Mouse (Mus musculus): Measurements from ENCODE around the gene Ccdc194. TPM values are rescaled to one million over a fixed set of nuclear protein-coding genes. Genes with fewer than 3 reads are reported as not detected.

Ccdc194 gene
- polyA plus RNA-seq, 1 experiment from 2014 or later: 0.49 TPM

GRCm38 (mm10) chr8:71566501-71566900 is 41.0 kb upstream of the Ccdc194 start, which contains the start of gene Nxnl1:
Gene Nxnl1, minus strand, starts transcription at chr8:71566601.
- Histone ChIP-seq H3K27me3 (peaks cover 51% of the 10 kb centered on the region), H3K4me3 (no peak within 1 kb of the TSS), H3K36me3 (no peaks in the 10 kb centered on the region), H3K4me2 (replicated peaks) (no peak within 1 kb of the TSS), H3K27ac (no peak within 1 kb of the TSS), H3K4me1 (peaks cover 15% of the 10 kb centered on the region; the same call in 1 of the 2 replicates), H3K9me3 (no peaks in the 10 kb centered on the region), H3K9ac (no peak within 1 kb of the TSS)
- no peak for ATAC-seq (ENCODE audit: insufficient number of reproducible peaks, insufficient read depth, low FRiP score, low TSS enrichment)
- WGBS: 56% methylated on average over 3 of the region's 3 CpGs

- WGBS: 90% methylated on average over 4 of the region's 4 CpGs
- H3K27me3 ChIP-seq: peaks cover 70% of the 10 kb centered on the region
- H3K4me3 ChIP-seq: no peak overlapping the region
Measured at GRCm38 (mm10) chr8:71563992-71564391, 38.5 kb upstream of the Ccdc194 start.

GRCm38 (mm10) chr8:71562751-71563150 is 37.2 kb upstream of the Ccdc194 start:
- peak overlapping the region; percentile 23 for H3K4me3 ChIP-seq
- no peaks in the 10 kb centered on the region for H3K9me3 ChIP-seq
- 0 out of 2 replicates have a peak overlapping the region, but pooled peaks have one; percentile 10 for H3K9ac ChIP-seq
- H3K4me2 ChIP-seq (replicated peaks): peak overlapping the region; percentile 46
- H3K4me1 ChIP-seq: peaks cover 7% of the 10 kb centered on the region; the same call in 1 of the 2 replicates
- no peaks in the 10 kb centered on the region for H3K36me3 ChIP-seq
- H3K27me3 ChIP-seq: peaks cover 70% of the 10 kb centered on the region
- H3K27ac ChIP-seq: no peak overlapping the region
- no peak for ATAC-seq (ENCODE audit: insufficient number of reproducible peaks, insufficient read depth, low FRiP score, low TSS enrichment)
- WGBS: under 1% methylated on average over 33 of the region's 33 CpGs

More at GRCm38 (mm10) chr8:71563992-71564391, 38.5 kb upstream of the Ccdc194 start:
- ATAC-seq (ENCODE audit: insufficient number of reproducible peaks, insufficient read depth, low FRiP score, low TSS enrichment): no peak
- Histone ChIP-seq H3K9me3 (no peaks in the 10 kb centered on the region), H3K27ac (no peak overlapping the region), H3K4me1 (peaks cover 6% of the 10 kb centered on the region; the same call in 1 of the 2 replicates), H3K9ac (no peak overlapping the region), H3K4me2 (replicated peaks) (no peak overlapping the region), H3K36me3 (no peaks in the 10 kb centered on the region)

- Histone ChIP-seq H3K36me3 (no peaks in the 10 kb centered on the region), H3K4me2 (replicated peaks) (no peak overlapping the region), H3K27me3 (peaks cover 76% of the 10 kb centered on the region), H3K9ac (no peak overlapping the region), H3K4me1 (peaks cover 7% of the 10 kb centered on the region; the same call in 1 of the 2 replicates), H3K27ac (no peak overlapping the region), H3K4me3 (no peak overlapping the region), H3K9me3 (no peaks in the 10 kb centered on the region)
- 2% methylated on average over 15 of the region's 15 CpGs for WGBS
- ATAC-seq (ENCODE audit: insufficient number of reproducible peaks, insufficient read depth, low FRiP score, low TSS enrichment): no peak
Measured at GRCm38 (mm10) chr8:71561401-71561800, 35.9 kb upstream of the Ccdc194 start.

DNA sequence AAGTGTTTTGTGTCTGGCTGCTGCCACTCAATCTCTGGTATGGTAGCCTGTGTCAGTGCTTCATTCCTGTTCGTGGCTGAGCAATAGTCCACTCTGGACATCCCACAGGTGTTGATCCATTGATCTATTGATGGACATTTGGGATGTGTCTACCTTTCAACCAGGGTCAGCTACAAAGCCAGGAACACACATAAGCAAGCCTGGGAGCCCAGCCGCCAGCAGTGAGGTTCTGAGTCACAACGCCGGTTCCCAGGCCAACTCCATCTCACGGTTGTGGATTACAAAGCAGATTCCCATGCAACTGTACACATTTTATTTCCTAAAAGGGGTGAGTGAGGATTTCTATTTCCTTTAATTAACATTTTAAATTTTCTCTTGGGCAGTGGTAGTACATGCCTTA is 35.3 kb upstream of the Ccdc194 start:
- Histone ChIP-seq H3K27ac (no peak overlapping the region), H3K9me3 (no peaks in the 10 kb centered on the region), H3K27me3 (peaks cover 82% of the 10 kb centered on the region), H3K4me3 (no peak overlapping the region), H3K4me1 (peaks cover 7% of the 10 kb centered on the region; the same call in 1 of the 2 replicates), H3K4me2 (replicated peaks) (no peak overlapping the region), H3K36me3 (no peaks in the 10 kb centered on the region), H3K9ac (no peak overlapping the region)
- ATAC-seq (ENCODE audit: insufficient number of reproducible peaks, insufficient read depth, low FRiP score, low TSS enrichment): no peak
- 81% methylated on average over 5 of the region's 5 CpGs for WGBS

- Histone ChIP-seq H3K4me1 (peaks cover 7% of the 10 kb centered on the region; the same call in 1 of the 2 replicates), H3K4me2 (replicated peaks) (no peak overlapping the region), H3K9me3 (no peaks in the 10 kb centered on the region), H3K4me3 (no peak overlapping the region), H3K27me3 (peaks cover 83% of the 10 kb centered on the region), H3K9ac (no peak overlapping the region), H3K36me3 (no peaks in the 10 kb centered on the region), H3K27ac (no peak overlapping the region)
- 80% methylated on average over 3 of the region's 3 CpGs for WGBS
- no peak for ATAC-seq (ENCODE audit: insufficient number of reproducible peaks, insufficient read depth, low FRiP score, low TSS enrichment)
Measured at GRCm38 (mm10) chr8:71560071-71560470, 34.6 kb upstream of the Ccdc194 start.

- Histone ChIP-seq H3K36me3 (no peaks in the 10 kb centered on the region), H3K27me3 (peaks cover 81% of the 10 kb centered on the region), H3K27ac (no peak overlapping the region), H3K4me1 (peaks cover 7% of the 10 kb centered on the region; the same call in 1 of the 2 replicates), H3K4me2 (replicated peaks) (peak overlapping the region; percentile 50), H3K9me3 (no peaks in the 10 kb centered on the region), H3K9ac (no peak overlapping the region), H3K4me3 (peak overlapping the region; percentile 33)
- ATAC-seq (ENCODE audit: insufficient number of reproducible peaks, insufficient read depth, low FRiP score, low TSS enrichment): no peak
- WGBS: 2% methylated on average over 23 of the region's 24 CpGs
Measured at GRCm38 (mm10) chr8:71558958-71559690, 33.6 kb upstream of the Ccdc194 start.

DNA sequence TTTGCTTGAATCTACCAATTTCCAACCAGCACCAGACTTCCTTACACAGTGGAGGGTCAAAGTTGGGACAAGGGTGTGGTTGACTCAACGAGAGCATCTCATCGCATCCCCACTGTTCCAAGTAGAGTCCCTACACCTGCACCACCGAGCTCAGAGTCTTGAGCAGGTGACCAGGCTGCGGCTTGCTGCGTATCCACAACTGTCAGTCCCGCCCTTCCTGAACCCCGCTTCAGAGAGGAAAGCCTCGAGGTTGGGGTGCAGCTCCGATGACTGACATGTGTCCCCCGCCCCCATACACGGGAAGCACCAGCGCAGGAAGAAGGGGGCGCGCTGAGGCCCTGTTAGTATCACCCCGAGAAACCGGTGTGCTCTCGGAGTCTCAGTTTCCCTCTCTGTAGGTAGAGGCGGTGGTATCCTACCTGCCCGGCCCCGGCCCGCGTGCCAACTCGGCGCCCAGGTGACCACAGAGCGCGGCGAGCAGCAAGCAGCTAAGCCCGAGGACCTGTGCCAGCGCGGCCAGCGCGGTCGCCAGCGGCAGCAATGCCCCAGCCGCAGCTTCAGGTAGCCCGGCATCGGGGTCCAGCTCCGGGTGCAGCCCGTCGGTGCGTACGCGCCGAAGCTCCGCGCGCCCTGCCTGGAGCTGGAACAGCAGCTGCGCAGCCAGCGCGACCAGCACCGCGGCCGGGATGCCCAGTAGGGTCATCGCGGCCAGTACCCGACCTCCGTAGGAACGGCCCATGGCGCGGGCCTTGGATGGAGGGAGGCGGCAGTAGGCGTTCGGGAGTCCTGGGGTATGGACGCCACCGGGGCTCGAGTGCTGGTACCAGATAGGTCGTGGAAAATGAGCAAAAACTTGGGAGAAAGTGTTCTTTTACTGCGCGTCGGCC is 32.8 kb upstream of the Ccdc194 start, which contains the start of gene Tmem221:
Gene Tmem221 (minus strand): TSS at position 801 of the 887 bp plus-strand sequence.
- peak within 1 kb of the TSS; percentile 17; the same call in 1 of the 2 replicates for H3K9ac ChIP-seq
- no peaks in the 10 kb centered on the region for H3K36me3 ChIP-seq
- H3K27ac ChIP-seq: no peak within 1 kb of the TSS
- no peak for ATAC-seq (ENCODE audit: insufficient number of reproducible peaks, insufficient read depth, low FRiP score, low TSS enrichment)
- peak within 1 kb of the TSS; percentile 50 for H3K4me2 ChIP-seq (replicated peaks)
- no peaks in the 10 kb centered on the region for H3K9me3 ChIP-seq
- H3K27me3 ChIP-seq: peaks cover 78% of the 10 kb centered on the region
- WGBS: 4% methylated on average over 70 of the region's 70 CpGs
- H3K4me1 ChIP-seq: peaks cover 7% of the 10 kb centered on the region; the same call in 1 of the 2 replicates
- peak within 1 kb of the TSS; percentile 33 for H3K4me3 ChIP-seq

DNA sequence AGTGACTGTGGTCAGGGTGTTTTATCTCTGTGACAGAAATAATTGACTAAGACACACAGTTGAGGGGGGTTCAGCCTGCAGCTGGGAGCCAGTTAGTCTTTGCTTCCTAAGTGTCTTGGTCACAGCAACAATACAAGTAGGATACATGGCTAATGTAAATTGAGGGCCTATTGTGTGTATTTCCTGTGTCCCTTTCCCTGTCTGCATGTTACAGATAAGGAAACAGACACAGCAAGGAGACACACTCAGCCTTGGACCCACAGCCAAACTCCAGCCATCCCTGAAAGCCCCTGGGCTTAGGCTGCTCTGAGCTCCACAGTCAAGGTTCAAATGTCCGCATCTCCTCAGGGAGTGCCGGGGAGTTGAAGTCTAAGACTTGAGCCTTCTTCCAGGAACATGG is 29.1 kb upstream of the Ccdc194 start:
- 80% methylated on average over 2 of the region's 2 CpGs for WGBS

DNA sequence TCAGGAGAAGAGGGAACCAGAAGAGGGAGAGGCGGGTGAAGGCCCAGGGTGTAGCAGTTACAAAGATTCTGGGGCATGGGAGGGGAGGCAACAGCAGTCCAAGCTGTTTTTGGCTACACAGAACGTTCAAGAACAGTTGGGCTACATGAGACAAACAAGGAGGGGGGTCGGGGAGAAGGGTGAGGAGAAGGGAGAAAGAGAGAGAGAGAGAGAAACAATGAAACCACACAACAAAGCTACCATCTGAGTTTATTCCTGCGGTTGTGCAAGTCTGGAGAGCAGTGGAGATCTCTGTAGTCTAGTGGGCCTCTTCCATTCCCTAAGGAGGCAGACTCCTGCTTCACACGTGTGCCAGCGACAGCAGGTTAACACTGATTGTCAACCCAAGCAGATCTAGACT is 28.5 kb upstream of the Ccdc194 start:
- ATAC-seq (ENCODE audit: insufficient number of reproducible peaks, insufficient read depth, low FRiP score, low TSS enrichment): no peak
- H3K4me2 ChIP-seq (replicated peaks): no peak overlapping the region
- H3K36me3 ChIP-seq: no peaks in the 10 kb centered on the region
- H3K27me3 ChIP-seq: peaks cover 37% of the 10 kb centered on the region
- H3K9ac ChIP-seq: no peak overlapping the region
- H3K27ac ChIP-seq: no peak overlapping the region
- WGBS: 64% methylated on average over 6 of the region's 6 CpGs
- H3K4me3 ChIP-seq: no peak overlapping the region
- H3K9me3 ChIP-seq: no peaks in the 10 kb centered on the region
- H3K4me1 ChIP-seq: peaks cover 10% of the 10 kb centered on the region; the same call in 1 of the 2 replicates

More for the DNA sequence above, 29.1 kb upstream of the Ccdc194 start:
- H3K9ac ChIP-seq: no peak overlapping the region
- no peaks in the 10 kb centered on the region for H3K36me3 ChIP-seq
- peaks cover 43% of the 10 kb centered on the region for H3K27me3 ChIP-seq
- H3K9me3 ChIP-seq: no peaks in the 10 kb centered on the region
- no peak for ATAC-seq (ENCODE audit: insufficient number of reproducible peaks, insufficient read depth, low FRiP score, low TSS enrichment)
- H3K27ac ChIP-seq: no peak overlapping the region
- H3K4me1 ChIP-seq: peaks cover 10% of the 10 kb centered on the region; the same call in 1 of the 2 replicates
- no peak overlapping the region for H3K4me2 ChIP-seq (replicated peaks)
- H3K4me3 ChIP-seq: no peak overlapping the region

DNA sequence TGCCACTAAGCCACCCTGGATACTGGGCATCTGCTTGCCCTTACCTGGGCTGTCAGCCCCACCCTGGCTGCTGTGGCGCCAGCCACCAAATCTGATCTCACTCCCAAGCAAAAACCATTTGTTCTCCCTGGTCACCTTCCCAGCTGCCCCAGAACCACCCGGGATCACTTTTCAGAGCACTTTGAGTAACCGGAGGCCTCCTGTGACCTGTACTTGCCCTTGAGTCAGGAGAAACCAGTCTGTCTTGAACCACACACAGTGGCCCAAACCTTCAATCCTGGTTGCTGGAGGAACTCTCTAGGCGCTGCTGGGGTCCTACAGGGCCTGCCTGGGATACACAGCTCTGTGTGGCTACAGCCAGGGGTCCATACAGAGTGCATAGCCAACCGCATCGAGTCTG is 27.3 kb upstream of the Ccdc194 start:
- Histone ChIP-seq H3K4me2 (replicated peaks) (no peak overlapping the region), H3K36me3 (peaks cover 8% of the 10 kb centered on the region), H3K27ac (0 out of 2 replicates have a peak overlapping the region, but pooled peaks have one; percentile 30), H3K9ac (no peak overlapping the region), H3K9me3 (no peaks in the 10 kb centered on the region), H3K4me1 (peaks cover 3% of the 10 kb centered on the region; the same call in 1 of the 2 replicates), H3K4me3 (no peak overlapping the region), H3K27me3 (peaks cover 25% of the 10 kb centered on the region)
- WGBS: 49% methylated on average over 6 of the region's 6 CpGs
- no peak for ATAC-seq (ENCODE audit: insufficient number of reproducible peaks, insufficient read depth, low FRiP score, low TSS enrichment)
